Mouse (Mus musculus): Measurements from ENCODE around the gene Smarcb1. TPM values are rescaled to one million over a fixed set of nuclear protein-coding genes. Genes with fewer than 3 reads are reported as not detected.
"Not testable (repeated sequence)": the region's sequence is repeated elsewhere in the genome, so short reads cannot be mapped to it uniquely, and the experiment has no call there.

Gene Smarcb1
- polyA plus RNA-seq, 1 experiment from 2014 or later = 310 TPM

DNA sequence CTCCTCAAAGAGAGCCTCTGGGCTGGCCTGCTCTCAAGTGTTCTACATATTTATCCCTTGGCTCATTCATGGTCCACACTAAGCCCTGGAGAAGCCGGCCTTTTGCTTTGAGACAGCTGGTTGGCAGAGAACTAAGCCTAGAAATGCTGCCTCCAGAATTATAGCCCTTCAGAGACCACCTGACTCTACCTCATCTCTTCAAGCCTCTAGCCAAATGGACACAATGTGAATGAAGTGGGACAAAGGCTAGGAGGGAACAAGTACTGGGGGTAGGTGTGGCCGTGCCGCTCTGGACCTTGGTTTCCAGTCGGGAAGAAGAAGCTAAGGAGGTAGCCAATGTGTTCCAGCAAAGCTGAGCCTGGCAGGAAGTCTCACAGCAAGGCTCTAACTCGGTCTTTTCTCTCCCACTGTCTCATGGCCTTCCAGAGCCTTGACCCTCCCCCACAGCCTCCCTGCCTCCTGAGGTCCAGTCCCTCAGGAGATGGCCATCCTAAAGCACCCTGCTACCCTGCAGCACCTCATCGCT, 23.3 kb downstream of the Smarcb1 start:
- Histone ChIP-seq H3K27me3 (no peaks in the 10 kb centered on the region), H3K36me3 (replicated peaks) (peaks cover 89% of the 10 kb centered on the region)
- 74% methylated on average over 6 of the region's 6 CpGs for WGBS

DNA sequence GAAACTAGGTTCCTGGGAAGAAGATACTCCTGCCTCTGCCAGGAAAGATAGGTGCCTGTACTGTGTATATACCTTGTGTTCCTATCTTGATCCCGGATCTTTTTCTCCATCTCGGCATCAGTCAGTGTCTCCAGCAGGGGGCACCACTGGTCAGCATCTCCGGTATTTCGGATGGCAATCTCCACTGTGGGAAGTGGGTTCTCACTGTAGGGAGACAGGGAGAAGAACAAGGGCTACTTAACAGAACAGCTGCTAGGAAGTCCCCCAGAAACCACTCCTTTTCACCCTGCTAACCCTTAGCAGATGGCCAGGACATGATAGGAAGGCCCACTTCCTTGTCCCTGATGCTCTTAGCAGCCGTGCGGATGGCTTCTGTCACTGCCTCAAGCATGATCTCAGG, 24.0 kb downstream of the Smarcb1 start:
- 43% methylated on average over 6 of the region's 6 CpGs for WGBS
- no peak for ATAC-seq (ENCODE audit: low FRiP score)
- Histone ChIP-seq H3K9me3 (no peaks in the 10 kb centered on the region), H3K4me2 (no peak overlapping the region), H3K4me1 (peaks cover 12% of the 10 kb centered on the region), H3K36me3 (replicated peaks) (peaks cover 82% of the 10 kb centered on the region), H3K27ac (no peak overlapping the region), H3K9ac (no peak overlapping the region), H3K27me3 (no peaks in the 10 kb centered on the region), H3K4me3 (replicated peaks) (no peak overlapping the region)

More for the DNA sequence above, 23.3 kb downstream of the Smarcb1 start:
- Histone ChIP-seq H3K9me3 (no peaks in the 10 kb centered on the region), H3K4me2 (no peak overlapping the region), H3K4me1 (peaks cover 10% of the 10 kb centered on the region), H3K9ac (no peak overlapping the region), H3K27ac (no peak overlapping the region), H3K4me3 (replicated peaks) (no peak overlapping the region)
- ATAC-seq (ENCODE audit: low FRiP score) = no peak

DNA sequence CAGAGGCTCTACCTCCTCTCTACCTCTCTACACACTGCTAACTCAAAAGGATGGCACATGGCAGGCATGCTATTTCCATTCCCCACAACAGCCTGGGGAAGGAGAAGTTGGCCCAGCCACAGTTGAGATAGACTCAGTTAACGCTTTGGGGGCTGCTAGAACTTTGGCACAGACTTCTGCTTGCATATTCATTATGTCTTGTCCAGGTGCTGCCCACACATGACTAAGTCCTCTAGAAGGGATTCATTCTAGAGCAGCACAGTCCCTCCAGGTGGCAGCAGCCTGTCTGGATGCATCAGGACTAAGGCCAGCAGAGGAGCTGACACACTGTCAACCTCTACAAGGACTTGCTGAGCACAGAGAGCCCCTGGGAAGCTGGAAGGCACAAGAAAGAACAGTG, 25.2 kb downstream of the Smarcb1 start:
- Histone ChIP-seq H3K27ac (no peak overlapping the region), H3K4me3 (replicated peaks) (no peak overlapping the region), H3K9me3 (no peaks in the 10 kb centered on the region), H3K27me3 (no peaks in the 10 kb centered on the region), H3K9ac (no peak overlapping the region), H3K4me1 (peaks cover 12% of the 10 kb centered on the region), H3K4me2 (no peak overlapping the region), H3K36me3 (replicated peaks) (peaks cover 70% of the 10 kb centered on the region)
- 93% methylated on average over 1 of the region's 1 CpGs for WGBS
- no peak for ATAC-seq (ENCODE audit: low FRiP score)

DNA sequence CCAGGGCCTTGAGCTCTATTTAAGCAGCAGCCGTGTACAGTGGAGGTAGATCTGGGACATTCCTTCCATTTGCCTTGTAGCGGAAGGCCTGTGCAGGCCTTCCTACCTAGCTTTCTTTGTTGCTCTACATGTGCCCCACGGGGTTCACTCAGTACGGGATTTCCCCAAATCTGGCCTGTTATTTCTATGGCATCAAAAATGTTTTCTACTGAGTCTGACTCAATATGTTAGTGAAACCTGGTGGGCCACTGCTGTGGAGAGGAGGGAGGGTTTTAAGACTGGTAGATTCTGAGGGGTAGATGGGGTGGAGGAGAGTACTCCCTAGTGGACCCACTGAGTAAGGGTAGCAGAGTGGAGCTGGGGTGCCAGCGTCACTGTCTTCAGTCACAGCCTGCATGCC, 25.7 kb downstream of the Smarcb1 start:
- peaks cover 12% of the 10 kb centered on the region for H3K4me1 ChIP-seq
- WGBS = 96% methylated on average over 5 of the region's 5 CpGs
- no peak overlapping the region for H3K4me2 ChIP-seq
- H3K4me3 ChIP-seq (replicated peaks) = no peak overlapping the region
- H3K27ac ChIP-seq = no peak overlapping the region
- H3K9ac ChIP-seq = no peak overlapping the region
- peaks cover 65% of the 10 kb centered on the region for H3K36me3 ChIP-seq (replicated peaks)
- no peak for ATAC-seq (ENCODE audit: low FRiP score)
- no peaks in the 10 kb centered on the region for H3K27me3 ChIP-seq
- H3K9me3 ChIP-seq = no peaks in the 10 kb centered on the region

DNA sequence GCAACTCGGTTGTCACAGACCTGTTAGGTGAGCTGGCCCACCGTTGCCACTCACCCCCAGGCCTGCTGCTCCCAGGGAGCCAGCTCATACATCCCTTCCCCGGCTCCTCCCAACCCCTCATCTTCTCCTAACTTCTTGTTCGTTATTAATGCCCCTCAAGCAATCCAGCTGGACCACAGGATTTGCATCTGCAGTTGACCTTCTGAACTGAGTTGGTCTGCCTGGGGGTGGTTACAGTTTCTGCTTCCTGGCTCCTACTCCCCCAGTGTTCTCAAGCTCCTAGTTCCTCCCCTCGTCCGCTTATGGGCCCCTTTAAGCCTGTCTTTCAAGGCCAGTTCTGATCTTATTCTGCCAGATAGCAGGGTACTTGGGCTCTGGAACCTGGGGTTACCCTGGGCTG, 26.8 kb downstream of the Smarcb1 start:
- H3K36me3 ChIP-seq (replicated peaks) = peaks cover 54% of the 10 kb centered on the region
- ATAC-seq (ENCODE audit: low FRiP score) = no peak
- no peak overlapping the region for H3K4me2 ChIP-seq
- H3K9ac ChIP-seq = no peak overlapping the region
- H3K27me3 ChIP-seq = no peaks in the 10 kb centered on the region
- no peak overlapping the region for H3K4me3 ChIP-seq (replicated peaks)
- H3K27ac ChIP-seq = no peak overlapping the region
- WGBS = 78% methylated on average over 6 of the region's 6 CpGs
- H3K4me1 ChIP-seq = peaks cover 12% of the 10 kb centered on the region
- H3K9me3 ChIP-seq = no peaks in the 10 kb centered on the region

DNA sequence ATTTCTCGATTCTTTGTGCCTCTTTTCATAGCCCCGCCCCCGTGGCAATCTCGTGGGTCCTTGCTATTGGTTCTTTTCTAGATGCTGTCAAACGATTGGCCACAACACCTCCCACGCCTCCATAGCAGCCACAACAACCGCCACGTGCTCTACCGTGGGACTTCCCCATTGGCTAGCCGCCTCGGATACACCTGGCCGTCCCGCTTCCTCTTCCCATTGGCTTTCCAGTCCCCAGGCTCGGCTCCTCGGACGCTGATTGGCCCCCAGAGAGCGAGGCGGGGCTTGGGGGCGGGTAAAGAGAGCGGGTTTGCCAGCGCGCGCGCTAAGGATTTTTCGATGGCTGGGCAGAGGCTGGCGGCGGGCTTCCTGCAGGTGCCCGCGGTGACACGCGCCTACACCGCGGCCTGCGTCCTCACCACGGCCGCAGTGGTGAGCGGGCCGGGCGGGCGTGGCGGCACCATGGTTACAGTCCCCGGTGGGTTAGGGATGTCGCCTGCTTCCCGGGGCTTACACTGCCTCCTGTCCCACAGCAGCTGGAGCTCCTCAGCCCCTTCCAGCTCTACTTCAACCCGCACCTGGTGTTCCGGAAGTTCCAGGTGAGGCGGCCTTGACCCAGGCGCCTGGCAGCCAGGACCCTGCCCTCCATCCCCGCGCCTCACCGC, 28.2 kb downstream of the Smarcb1 start, which contains the start of gene Derl3:
Gene Derl3 (plus strand): TSS at position 325 of the 662 bp plus-strand sequence.
- Histone ChIP-seq H3K4me3 (replicated peaks) (peak within 1 kb of the TSS; percentile 43), H3K4me1 (peaks cover 12% of the 10 kb centered on the region), H3K27ac (peak within 1 kb of the TSS; percentile 66; the same call in 1 of the 2 replicates), H3K9me3 (no peaks in the 10 kb centered on the region), H3K4me2 (peak within 1 kb of the TSS; percentile 85), H3K36me3 (replicated peaks) (peaks cover 40% of the 10 kb centered on the region), H3K9ac (peak within 1 kb of the TSS; percentile 50), H3K27me3 (no peaks in the 10 kb centered on the region)
- WGBS = 1% methylated on average over 49 of the region's 51 CpGs
- peak; percentile 100 for ATAC-seq (ENCODE audit: low FRiP score)

DNA sequence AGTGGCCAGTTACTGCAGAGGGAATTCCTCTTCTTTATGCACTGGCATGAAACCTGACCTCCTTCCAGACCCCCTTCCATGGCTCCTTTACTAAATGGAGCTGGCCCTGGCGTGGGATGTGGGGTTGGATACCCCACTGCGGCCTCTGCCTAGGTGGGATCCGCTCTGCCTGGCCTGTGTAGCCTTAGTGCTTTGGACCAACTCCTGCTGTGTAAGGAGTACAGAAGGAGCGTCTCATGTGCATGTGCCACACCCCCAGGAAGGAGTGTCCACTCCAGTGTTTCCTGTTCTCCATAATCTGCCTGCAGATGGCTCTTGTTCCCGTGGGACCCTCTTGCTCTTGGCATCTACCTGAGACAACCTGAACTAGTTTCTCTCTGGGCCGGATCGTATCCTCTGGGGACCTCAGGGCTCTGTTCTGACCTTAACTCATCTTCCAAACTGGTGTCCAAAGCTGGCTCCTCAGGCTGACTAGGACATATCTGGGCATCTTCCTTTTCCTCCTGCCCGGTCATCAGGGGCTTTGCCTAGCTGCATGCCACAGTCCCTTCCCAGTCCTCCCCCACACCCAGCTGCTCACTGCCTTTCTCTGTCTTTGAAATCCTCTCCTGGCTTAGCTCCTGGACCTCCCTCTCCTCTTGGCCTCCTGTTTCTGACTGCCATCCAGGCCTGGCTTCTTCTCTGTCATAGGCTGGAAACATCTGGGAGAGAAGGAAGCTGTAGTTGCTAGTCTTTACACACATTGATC, 31.8 kb downstream of the Smarcb1 start:
- no peak for ATAC-seq (ENCODE audit: low FRiP score)
- WGBS = 53% methylated on average over 8 of the region's 8 CpGs
- Histone ChIP-seq H3K27ac (no peak overlapping the region), H3K4me1 (peaks cover 12% of the 10 kb centered on the region), H3K9ac (no peak overlapping the region), H3K36me3 (replicated peaks) (peaks cover 10% of the 10 kb centered on the region), H3K9me3 (no peaks in the 10 kb centered on the region), H3K27me3 (no peaks in the 10 kb centered on the region), H3K4me3 (replicated peaks) (no peak overlapping the region), H3K4me2 (no peak overlapping the region)

DNA sequence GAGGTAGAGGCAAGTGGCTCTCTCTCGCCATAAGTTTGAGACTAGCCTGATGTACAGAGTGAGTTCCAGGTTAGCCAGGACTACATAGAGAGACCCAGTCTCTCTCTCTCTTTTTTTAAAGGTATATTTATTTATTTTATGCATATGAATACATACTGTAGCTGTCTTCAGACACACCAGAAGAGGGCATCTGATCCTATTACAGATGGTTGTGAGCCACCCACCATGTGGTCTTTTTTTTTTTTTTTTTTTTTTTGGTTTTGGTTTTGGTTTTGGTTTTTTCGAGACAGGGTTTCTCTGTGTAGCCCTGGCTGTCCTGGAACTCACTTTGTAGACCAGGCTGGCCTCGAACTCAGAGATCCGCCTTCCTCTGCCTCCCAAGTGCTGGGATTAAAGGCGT, 33.9 kb downstream of the Smarcb1 start:
- ATAC-seq (ENCODE audit: low FRiP score); H3K9me3 ChIP-seq; H3K4me1 ChIP-seq; H3K9ac ChIP-seq; H3K4me2 ChIP-seq; H3K4me3 ChIP-seq (replicated peaks); H3K27ac ChIP-seq; H3K36me3 ChIP-seq (replicated peaks); H3K27me3 ChIP-seq: not testable (repeated sequence)
- WGBS = 86% methylated on average over 5 of the region's 5 CpGs

DNA sequence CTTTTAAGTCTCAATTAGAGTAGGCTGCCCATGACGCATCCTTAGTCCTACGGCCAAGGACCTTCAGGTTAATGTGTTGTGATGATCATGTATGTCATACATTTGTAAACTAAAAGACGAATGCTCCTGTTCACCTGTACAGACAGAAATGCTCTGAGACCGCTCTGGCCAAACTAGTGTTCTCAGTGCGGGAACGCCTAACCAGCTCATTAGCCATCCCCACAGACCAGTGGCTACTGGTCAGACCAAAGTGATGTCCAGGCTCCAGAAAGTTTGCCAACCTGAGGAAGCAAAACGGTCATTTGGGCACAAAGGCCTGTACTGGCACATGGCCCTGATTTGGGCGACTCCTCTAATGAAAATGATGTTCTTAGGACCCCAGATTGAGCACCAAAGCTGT, 36.7 kb downstream of the Smarcb1 start:
- H3K4me2 ChIP-seq = no peak overlapping the region
- H3K9ac ChIP-seq = no peak overlapping the region
- no peaks in the 10 kb centered on the region for H3K36me3 ChIP-seq (replicated peaks)
- peaks cover 25% of the 10 kb centered on the region for H3K4me1 ChIP-seq
- H3K27ac ChIP-seq = no peak overlapping the region
- WGBS = 93% methylated on average over 8 of the region's 8 CpGs
- H3K4me3 ChIP-seq (replicated peaks) = no peak overlapping the region
- no peaks in the 10 kb centered on the region for H3K27me3 ChIP-seq
- H3K9me3 ChIP-seq = no peaks in the 10 kb centered on the region
- ATAC-seq (ENCODE audit: low FRiP score) = no peak

DNA sequence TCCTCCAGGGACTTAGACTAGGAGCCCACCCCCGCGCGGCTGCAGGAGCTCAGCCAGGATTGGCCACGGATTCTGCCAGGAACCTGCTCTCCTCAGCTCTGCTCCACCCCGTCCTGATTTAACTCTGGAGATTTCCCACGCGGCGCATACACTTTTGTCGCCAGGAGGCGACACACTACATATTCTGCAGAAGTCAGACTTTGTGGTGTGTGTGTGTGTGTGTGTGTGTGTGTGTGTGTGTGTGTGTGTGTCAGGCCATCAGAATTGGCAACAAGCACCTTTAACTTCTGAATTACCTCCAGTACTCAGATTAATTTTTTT, 38.2 kb downstream of the Smarcb1 start:
- WGBS = under 1% methylated on average over 10 of the region's 10 CpGs
- Histone ChIP-seq H3K4me2 (peak overlapping the region; percentile 36), H3K27me3 (no peaks in the 10 kb centered on the region), H3K4me3 (replicated peaks) (no peak overlapping the region), H3K9ac (no peak overlapping the region), H3K4me1 (peaks cover 25% of the 10 kb centered on the region), H3K27ac (peak overlapping the region; percentile 63; the same call in 1 of the 2 replicates), H3K9me3 (no peaks in the 10 kb centered on the region), H3K36me3 (replicated peaks) (no peaks in the 10 kb centered on the region)
- ATAC-seq (ENCODE audit: low FRiP score) = peak; percentile 69

GRCm38 (mm10) chr10:75882433-75883231, 38.8 kb downstream of the Smarcb1 start:
- Histone ChIP-seq H3K9ac (no peak overlapping the region), H3K36me3 (replicated peaks) (no peaks in the 10 kb centered on the region), H3K4me2 (peak overlapping the region; percentile 36), H3K4me1 (peaks cover 25% of the 10 kb centered on the region), H3K27ac (peak overlapping the region; percentile 71), H3K4me3 (replicated peaks) (no peak overlapping the region), H3K9me3 (no peaks in the 10 kb centered on the region), H3K27me3 (no peaks in the 10 kb centered on the region)
- WGBS = 2% methylated on average over 15 of the region's 15 CpGs
- peak; percentile 45; the same call in 1 of the 2 replicates for ATAC-seq (ENCODE audit: low FRiP score)

Measured in forebrain, embryonic 12.5 days (tissue).